Mouse (Mus musculus) limb, embryonic 14.5 days (tissue): ENCODE results near the gene Atf6b. TPM values are rescaled to one million over a fixed set of nuclear protein-coding genes. Genes with fewer than 3 reads are reported as not detected.

Source experiments
- ATAC-seq: fragments of 200-750 bp; cut with Nextera tagmentation; 2 replicates; pipeline ENCODE4 v1.8.0; 2017; ENCODE audit warnings: low read depth, moderate number of reproducible peaks, moderate TSS enrichment; ENCODE audit not compliant: low FRiP score
- DNase-seq: peaks from one replicate; pipeline ENCODE4 v3.0.0-alpha.2; 2015; ENCODE audit warnings: low spot score
- H3K27ac ChIP-seq: fragments of 300-500 bp; sonication (generic); replicated peaks from 2 replicates; pipeline ENCODE4 v1.5.1; 2014; ENCODE audit warnings: low read depth, mild to moderate bottlenecking, low read length, moderate library complexity, mixed read lengths
- H3K27me3 ChIP-seq: fragments of 300-500 bp; sonication (generic); 2 replicates; pipeline ENCODE4 v1.6.1; 2014; ENCODE audit warnings: low read length, mixed read lengths; ENCODE audit not compliant: control insufficient read depth, insufficient read depth
- H3K36me3 ChIP-seq: fragments of 300-500 bp; sonication (generic); 2 replicates; pipeline ENCODE4 v1.6.1; 2014; ENCODE audit warnings: mild to moderate bottlenecking, low read length, moderate library complexity, mixed read lengths; ENCODE audit not compliant: control insufficient read depth, insufficient read depth
- H3K4me1 ChIP-seq: fragments of 300-500 bp; sonication (generic); 2 replicates; pipeline ENCODE4 v1.6.1; 2014; ENCODE audit warnings: antibody characterized with exemption, low read length, mixed read lengths; ENCODE audit not compliant: control insufficient read depth, insufficient read depth
- H3K4me2 ChIP-seq: fragments of 300-500 bp; sonication (generic); replicated peaks from 2 replicates; pipeline ENCODE4 v1.6.1; 2014; ENCODE audit warnings: low read depth, mild to moderate bottlenecking, low read length, moderate library complexity; ENCODE audit not compliant: severe bottlenecking
- H3K4me3 ChIP-seq: fragments of 300-500 bp; sonication (generic); replicated peaks from 2 replicates; pipeline ENCODE4 v1.5.1; 2014; ENCODE audit warnings: low read length
- H3K9ac ChIP-seq: fragments of 300-500 bp; sonication (generic); 2 replicates; pipeline ENCODE4 v1.6.1; 2014; ENCODE audit warnings: mild to moderate bottlenecking, low read depth, low read length, moderate library complexity; ENCODE audit not compliant: severe bottlenecking
- H3K9me3 ChIP-seq: fragments of 300-500 bp; sonication (generic); 2 replicates; pipeline ENCODE4 v1.6.1; 2016; ENCODE audit warnings: low read length; ENCODE audit not compliant: control insufficient read depth
- POLR2A ChIP-seq: fragments of 200-500 bp; IDR thresholded peaks from 2 replicates; pipeline ENCODE4 v1.8.0; 2012; ENCODE audit warnings: inconsistent platforms, mild to moderate bottlenecking, moderate library complexity, borderline replicate concordance; ENCODE audit not compliant: insufficient read depth, insufficient read length; ENCODE audit errors: extremely low read depth
- WGBS: fragments of 180-500 bp; shearing (Covaris S2); extraction: QIAGEN DNeasy Blood & Tissue Kit; methylation state at CpG from one replicate; pipeline ENCODE4 v1.1.7; 2014; 5-methylcytosine and 5-hydroxymethylcytosine counted together
- polyA plus RNA-seq, 2 experiments: library from polyadenylated mRNA; depleted of rRNA in 1 of 2; stranded (reverse) in 1 of 2; unstranded in 1 of 2; fragments of >200 nt; fragmentation: Nextera tagmentation in 1 of 2; extraction: Ambion mirVana in 1 of 2; gene quantifications; 2 replicates each; pipeline versions ENCODE4 v1.2.1 to v1.2.3; 2012 to 2014

The Atf6b gene
- polyA plus RNA-seq (2012; rRNA removed) (104 and 121 TPM in 2 replicates), polyA plus RNA-seq (2014; fragmentation: Nextera tagmentation; extraction: Ambion mirVana) (68.3 and 80.9 TPM in 2 replicates)

GRCm38 (mm10) chr17:34646906-34647787, at the start of gene Atf6b:
TSS of gene Atf6b (plus strand) at chr17:34647146.
- TF ChIP-seq POLR2A: peak; percentile 74; the same call in 1 of the 2 replicates
- peak; percentile 99 for DNase-seq
- peaks cover 11% of the 10 kb centered on the region for H3K4me1 ChIP-seq
- peak within 1 kb of the TSS; percentile 87 for H3K9ac ChIP-seq
- peak within 1 kb of the TSS; percentile 97 for H3K4me3 ChIP-seq
- no peaks in the 10 kb centered on the region for H3K9me3 ChIP-seq
- peaks cover 43% of the 10 kb centered on the region for H3K36me3 ChIP-seq
- no peak within 1 kb of the TSS for H3K27ac ChIP-seq
- under 1% methylated on average over 65 of the region's 66 CpGs for WGBS
- peak within 1 kb of the TSS; percentile 86 for H3K4me2 ChIP-seq
- H3K27me3 ChIP-seq: no peaks in the 10 kb centered on the region
- peak; percentile 95 for ATAC-seq

- Histone ChIP-seq H3K4me3 (no peak within 1 kb of the TSS), H3K27me3 (no peaks in the 10 kb centered on the region), H3K4me1 (peaks cover 25% of the 10 kb centered on the region), H3K9me3 (no peaks in the 10 kb centered on the region), H3K9ac (no peak within 1 kb of the TSS), H3K36me3 (peaks cover 52% of the 10 kb centered on the region), H3K27ac (no peak within 1 kb of the TSS; the same call in 1 of the 2 replicates), H3K4me2 (no peak within 1 kb of the TSS)
- WGBS: 23% methylated on average over 5 of the region's 6 CpGs
- DNase-seq (no peak), ATAC-seq (no peak)
- no peak for TF ChIP-seq POLR2A
Measured at GRCm38 (mm10) chr17:34597566-34598095, 49.3 kb upstream of the Atf6b start, which contains the start of gene Ager. TSS of gene Ager (plus strand) at chr17:34597862.

GRCm38 (mm10) chr17:34599891-34600290, 47.1 kb upstream of the Atf6b start:
- ATAC-seq (no peak), DNase-seq (no peak)
- no peak overlapping the region for H3K4me2 ChIP-seq
- H3K4me3 ChIP-seq: no peak overlapping the region
- no peak overlapping the region for H3K9ac ChIP-seq
- no peak overlapping the region for H3K27ac ChIP-seq
- 73% methylated on average over 9 of the region's 9 CpGs for WGBS
- no peak for TF ChIP-seq POLR2A
- peaks cover 41% of the 10 kb centered on the region for H3K36me3 ChIP-seq
- H3K27me3 ChIP-seq: no peaks in the 10 kb centered on the region
- no peaks in the 10 kb centered on the region for H3K9me3 ChIP-seq
- H3K4me1 ChIP-seq: peaks cover 20% of the 10 kb centered on the region

GRCm38 (mm10) chr17:34601796-34602195, 45.1 kb upstream of the Atf6b start:
- H3K4me1 ChIP-seq: peaks cover 28% of the 10 kb centered on the region
- H3K9ac ChIP-seq: no peak overlapping the region
- 88% methylated on average over 12 of the region's 12 CpGs for WGBS
- no peak overlapping the region for H3K27ac ChIP-seq
- H3K4me3 ChIP-seq: no peak overlapping the region; the same call in 1 of the 2 replicates
- H3K36me3 ChIP-seq: peaks cover 22% of the 10 kb centered on the region
- H3K4me2 ChIP-seq: no peak overlapping the region
- no peaks in the 10 kb centered on the region for H3K9me3 ChIP-seq
- ATAC-seq (no peak), DNase-seq (no peak)
- no peaks in the 10 kb centered on the region for H3K27me3 ChIP-seq
- TF ChIP-seq POLR2A: no peak

- DNase-seq (peak; percentile 100), ATAC-seq (peak; percentile 95)
- TF ChIP-seq POLR2A: no peak
- Histone ChIP-seq H3K4me2 (peak within 1 kb of the TSS; percentile 92), H3K4me1 (peaks cover 24% of the 10 kb centered on the region), H3K9ac (peak within 1 kb of the TSS; percentile 55), H3K9me3 (no peaks in the 10 kb centered on the region), H3K4me3 (peak within 1 kb of the TSS; percentile 95), H3K27me3 (no peaks in the 10 kb centered on the region), H3K36me3 (peaks cover 27% of the 10 kb centered on the region), H3K27ac (peak within 1 kb of the TSS; percentile 71)
- WGBS: under 1% methylated on average over 29 of the region's 30 CpGs
Measured at GRCm38 (mm10) chr17:34603375-34604060, 43.4 kb upstream of the Atf6b start, which contains the start of gene Rnf5. TSS of gene Rnf5 (minus strand) at chr17:34603690.
